Mouse (Mus musculus): ENCODE data around the gene Mrnip.

The Mrnip gene

DNA sequence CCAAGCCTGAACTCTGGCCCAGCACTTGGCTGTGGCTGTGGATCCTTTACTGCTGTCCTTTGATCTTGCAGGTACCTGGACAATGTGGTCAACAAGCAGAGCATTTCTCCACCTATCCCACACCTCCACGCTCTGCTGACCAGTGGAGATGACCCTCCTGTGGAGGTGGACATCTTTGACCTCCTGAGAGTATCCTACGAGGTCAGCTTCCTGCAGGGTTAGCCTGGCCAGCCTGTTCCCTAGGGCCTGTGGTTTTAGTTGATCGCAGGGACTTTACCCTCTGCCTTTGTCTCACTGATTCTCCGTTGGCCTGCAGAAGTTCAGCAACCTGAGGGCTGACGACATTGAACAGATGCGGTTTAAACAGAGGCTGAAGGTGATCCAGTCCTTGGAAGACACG lies 15.9 kb upstream of the Mrnip start:
- DNase-seq (ENCODE audit: extremely low read depth, low read depth) = no peak

DNA sequence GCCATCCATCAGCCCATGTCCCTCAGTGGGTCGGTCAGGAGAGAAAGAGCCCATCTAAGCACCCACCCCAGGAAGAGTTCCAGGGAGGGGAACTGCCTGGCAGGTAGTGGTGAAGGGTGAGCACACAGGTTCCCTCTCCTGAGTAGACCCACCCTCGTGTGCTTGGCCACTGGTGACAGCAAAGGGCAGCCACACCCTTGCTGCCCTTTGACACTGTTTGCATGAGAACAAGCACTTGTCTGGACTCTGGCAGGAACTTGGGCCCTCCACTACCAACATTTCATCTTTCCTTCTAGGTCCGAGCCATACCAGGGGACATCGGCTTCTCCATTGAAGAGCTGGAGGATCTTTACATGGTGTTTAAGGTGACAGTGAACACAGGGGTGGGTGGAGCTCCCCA lies 14.9 kb upstream of the Mrnip start:
- DNase-seq (ENCODE audit: extremely low read depth, low read depth) = no peak

DNA sequence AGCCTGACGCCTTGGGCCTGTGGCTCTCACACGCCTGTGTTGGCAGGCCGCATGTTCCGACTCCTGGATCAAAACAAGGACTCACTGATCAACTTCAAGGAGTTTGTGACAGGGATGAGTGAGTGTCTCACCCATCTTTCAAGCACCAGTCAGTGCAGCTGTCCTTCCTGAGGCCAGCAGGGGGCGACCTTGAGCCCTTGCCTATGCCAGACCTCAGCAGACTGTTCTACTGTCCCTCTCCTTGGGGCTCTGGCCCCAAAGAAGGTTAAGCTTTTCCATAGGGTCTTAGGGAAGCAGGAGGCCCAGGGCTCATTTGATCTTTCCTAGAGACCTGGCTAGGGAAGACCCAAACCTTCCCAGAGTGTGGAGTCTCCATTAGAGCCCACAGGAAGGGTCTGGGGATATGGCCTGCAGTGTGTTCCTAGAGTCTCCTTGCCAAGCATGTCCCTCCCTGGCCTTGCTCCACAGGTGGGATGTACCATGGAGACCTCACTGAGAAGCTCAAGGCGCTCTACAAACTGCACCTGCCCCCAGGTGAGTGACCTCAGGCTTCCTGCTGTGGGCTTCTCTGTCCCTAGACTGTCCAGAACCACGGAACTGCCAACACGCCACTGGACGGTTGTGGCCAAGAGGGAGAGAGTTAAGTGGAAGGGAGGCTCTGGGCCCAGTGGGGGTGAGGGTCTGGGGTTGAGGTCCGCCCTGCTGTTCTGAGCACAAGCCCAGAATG lies 12.5 kb upstream of the Mrnip start:
- DNase-seq (ENCODE audit: extremely low read depth, low read depth) = peak; percentile 15

DNA sequence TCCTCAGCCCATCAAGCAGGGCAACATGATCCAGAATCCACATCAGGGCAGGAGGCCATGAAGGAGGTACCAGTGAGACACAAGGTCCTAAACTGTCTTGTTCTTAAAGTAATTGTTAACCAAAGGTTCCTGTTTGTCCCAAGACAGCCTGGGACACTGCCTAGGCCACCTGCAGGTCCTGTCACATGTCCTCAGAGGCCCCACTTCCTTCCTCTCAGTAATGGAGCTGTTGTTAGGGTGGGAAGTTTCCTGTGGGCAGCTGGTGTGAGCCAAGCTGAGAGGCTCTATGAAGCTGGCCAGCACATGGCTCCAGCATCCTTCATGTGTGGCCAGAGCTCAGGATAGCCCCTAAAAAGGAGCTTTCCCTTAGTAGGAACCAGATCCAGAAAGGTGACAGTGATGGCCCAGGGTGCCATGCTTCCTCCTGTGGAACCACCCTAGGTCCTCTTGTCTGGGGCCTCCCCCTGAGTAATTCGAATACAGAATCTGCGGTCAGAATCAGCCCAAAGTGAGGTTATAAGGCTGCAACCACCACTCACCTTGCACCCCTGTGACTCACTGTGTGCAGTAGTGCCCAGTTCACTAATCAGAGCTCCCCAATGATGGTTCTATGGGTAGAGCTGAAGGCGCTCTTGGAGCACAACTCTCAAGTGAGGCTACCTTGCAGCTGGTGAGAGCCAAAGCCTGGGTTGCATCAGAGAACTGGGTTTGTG lies 11.8 kb upstream of the Mrnip start:
- no peak for DNase-seq (ENCODE audit: extremely low read depth, low read depth)

DNA sequence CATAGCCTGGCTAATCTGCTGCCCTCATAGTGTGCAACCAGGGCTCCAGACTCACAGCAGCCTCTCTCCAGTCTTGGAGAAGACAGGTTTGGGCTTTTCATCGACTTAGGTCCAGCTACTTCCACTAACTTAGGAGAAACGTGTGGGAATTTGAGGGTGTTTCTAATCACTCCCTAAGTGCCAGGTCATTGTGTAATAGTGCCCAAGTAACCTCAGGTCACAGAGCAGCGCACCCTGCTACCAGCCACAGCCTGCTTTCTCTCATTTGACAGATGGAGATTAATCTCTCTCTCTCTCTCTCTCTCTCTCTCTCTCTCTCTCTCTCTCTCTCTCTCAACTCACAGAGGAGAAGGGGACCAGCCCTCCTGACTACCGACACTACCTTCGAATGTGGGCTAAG lies 5.9 kb upstream of the Mrnip start:
- DNase-seq (ENCODE audit: extremely low read depth, low read depth) = no peak

DNA sequence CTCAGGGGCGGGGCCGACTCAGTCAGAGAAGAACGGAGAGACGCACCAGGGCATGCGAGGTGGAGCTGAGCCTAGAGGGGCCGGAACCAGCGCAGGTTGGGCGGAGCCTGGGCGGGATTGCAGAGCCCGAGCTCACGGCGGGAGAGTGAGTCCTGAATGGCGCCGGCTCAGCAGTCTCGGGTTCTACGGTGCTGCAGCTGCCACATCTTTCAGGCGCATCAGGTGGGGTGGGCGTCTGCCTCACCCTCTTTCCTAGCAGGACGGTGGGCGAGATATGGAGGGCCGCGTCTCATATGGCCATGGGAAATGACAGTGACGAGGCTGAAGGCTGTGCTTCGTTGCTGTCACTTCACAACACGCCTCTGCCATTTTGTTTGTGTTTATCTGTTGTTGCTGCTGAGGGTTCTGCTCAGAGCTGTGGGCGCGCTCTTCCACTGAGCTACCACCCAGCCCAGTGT lies 515 bp downstream of the Mrnip start:
- peak; percentile 92 for DNase-seq (ENCODE audit: extremely low read depth, low read depth)

DNA sequence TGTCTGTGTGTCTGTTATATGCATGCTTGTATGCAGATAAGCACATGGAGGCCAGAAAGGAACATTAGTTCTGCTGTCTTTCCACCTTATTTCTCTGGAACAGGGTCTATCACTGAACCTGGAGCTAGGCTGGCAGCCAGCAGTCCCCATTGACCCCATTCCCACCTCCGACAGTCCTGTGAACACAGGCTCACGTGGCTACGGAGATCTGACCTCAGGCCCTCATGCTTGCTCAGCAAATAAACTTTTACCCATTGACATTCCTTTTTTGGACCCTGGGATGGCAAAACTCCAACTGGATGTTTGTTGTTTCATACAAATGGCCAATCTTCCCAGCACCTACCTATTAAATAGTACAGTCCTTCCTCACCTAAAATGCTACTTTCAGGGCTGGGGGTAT lies 2.1 kb downstream of the Mrnip start:
- no peak for DNase-seq (ENCODE audit: extremely low read depth, low read depth)

DNA sequence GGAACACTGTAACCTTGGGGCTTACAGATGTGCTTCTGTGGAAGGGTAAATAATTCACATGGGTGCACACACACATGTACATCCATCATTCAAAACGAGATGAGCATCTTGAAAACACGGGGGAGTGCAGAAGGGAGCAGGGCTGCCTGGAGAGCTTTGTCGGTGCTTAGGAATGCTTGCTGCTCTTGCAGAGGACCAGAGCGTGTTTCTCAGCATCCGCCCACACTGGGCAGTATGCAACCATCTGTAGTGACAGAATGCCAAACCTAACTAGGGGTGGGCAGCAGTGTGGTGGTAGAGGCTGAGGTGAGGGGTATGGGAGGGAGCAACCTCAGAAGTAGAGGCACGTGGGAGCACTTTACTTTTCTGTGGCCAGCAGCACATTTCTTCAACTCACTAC lies 2.9 kb downstream of the Mrnip start:
- no peak for DNase-seq (ENCODE audit: extremely low read depth, low read depth)

DNA sequence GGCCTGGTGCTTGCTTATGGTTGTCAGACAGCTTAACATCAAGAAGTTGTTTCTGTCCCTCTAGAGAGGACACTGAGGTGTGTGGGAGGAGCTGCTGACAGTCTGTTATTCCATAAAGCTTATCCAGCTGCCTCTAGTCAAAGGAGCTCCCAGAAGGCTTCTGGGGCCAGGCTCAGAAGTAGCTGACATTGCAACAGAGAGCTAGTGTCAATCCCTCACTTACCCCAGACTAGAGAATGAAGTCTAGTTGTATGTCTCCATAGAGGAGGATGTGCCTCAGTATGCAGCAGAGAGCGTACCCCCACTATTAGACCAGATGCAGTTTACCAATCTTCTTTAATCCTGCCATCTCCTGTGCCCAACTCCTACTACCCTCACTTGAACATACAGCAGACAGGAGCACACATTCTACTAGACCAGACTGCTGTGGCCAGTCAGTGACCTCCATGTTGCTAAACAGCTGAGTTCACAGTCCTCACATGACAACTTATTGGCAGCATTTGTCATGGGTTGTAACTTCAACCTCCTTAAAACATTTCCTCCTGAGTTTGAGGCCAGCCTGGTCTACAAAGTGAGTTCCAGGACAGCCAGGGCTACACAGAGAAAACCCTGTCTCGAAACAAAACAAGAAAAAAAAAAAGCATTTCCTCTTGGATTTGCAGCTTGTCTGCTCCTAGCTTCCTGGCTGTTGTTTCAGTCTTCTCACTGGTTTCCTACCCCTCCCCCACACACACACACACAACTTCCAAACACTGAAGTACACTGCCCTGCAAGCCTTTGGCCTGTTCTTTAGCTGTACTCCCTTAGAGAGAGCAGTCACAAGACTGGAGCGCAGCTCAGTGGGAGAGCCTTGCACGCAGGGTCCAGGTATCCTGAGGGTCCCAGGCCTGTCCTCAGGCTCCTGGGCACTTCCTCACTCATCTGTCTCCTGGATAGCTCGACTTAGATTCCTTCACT lies 4.6 kb downstream of the Mrnip start:
- DNase-seq (ENCODE audit: extremely low read depth, low read depth) = no peak

DNA sequence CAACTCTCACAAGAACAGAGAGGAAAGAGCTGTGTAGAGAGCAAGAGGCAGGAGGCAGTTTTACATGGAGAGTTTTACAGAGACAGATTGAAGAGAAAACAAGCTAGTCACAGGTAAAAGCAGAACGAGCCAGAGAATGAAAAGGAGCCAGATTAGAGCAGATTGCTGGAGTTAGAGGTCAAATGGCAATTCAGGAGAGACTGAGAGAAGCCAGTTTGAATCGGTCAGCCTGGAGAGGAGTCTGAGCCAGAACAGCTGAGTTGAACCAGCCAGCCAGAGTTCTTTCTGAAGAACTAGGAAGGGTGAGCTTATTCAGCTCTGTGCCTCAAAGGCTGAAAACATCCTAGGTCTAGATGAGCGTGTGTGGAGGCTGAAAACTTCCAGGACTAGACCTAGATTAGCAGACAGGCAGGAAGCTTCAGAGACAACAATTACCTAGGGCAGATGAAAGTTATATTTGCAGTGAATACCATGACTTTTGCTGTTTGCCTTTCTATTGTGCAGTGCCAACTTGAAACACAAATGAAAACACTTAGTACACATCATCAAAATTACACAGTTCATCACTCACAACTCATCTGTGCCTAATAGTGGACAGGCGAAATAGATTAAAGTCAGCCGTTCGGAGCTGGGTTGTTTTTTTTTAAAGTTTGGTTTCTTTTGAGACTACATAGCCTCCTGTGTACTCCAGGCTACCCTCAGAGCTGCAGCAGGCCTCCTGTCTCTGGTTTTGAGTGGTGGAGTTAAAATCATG lies 6.4 kb downstream of the Mrnip start:
- no peak for DNase-seq (ENCODE audit: extremely low read depth, low read depth)

DNA sequence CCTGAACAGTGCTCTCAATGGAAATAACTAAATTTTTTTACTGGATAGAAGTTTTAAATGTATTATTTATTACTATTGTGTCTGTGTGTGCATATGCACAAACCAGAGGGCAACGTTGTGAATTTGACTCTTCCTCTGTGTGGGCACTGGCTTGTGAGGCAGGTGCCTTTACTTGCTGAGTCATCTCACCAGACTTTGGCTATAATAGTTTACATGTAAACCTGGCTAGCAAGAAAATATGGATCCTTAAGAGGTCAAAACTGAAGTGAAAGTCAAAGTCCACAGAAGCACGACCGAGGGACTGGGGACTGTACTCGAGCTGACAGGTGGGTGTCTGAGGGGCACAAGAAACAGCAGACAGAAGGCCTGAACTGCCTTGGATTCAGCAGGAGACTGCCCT lies 8.5 kb downstream of the Mrnip start:
- DNase-seq (ENCODE audit: extremely low read depth, low read depth) = no peak

DNA sequence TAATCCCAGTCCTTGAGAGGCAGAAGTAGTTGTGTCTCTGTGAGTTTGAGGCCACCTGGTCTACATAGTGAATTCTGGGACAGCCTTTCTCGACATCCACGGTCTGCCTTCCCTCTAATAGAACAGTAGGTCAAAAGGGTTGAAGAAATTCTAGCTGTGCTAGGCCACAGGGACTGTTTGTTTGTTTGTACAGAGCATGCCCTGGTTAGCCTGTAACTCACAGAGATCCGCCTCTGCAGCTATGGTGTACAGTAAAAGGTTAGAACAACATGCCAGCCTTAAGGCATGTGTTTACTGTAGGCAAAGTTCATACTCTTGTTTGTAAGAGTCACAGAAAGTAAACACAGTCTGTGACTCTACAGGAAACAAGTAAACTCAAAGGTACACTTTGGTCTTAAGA lies 10.5 kb downstream of the Mrnip start:
- DNase-seq (ENCODE audit: extremely low read depth, low read depth) = no peak

DNA sequence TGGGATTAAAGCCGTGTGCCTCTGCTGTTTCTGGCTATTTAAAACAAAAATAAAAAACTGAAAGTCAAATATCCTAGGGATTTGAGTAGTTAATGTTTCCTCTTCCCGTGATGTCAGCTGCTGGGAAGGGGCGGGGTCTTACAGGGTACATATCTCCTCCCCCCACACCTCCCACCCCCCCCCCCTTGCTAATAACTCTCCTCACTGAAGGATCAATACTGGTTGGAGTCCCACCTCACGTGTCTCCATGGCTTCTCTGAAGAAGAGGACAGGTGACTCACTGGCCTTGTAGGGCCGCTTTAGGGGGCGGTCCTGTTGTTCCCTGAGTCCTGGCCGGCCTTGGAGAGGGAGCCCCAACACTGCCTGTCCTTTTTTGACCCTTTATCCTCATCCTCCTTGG lies 14.4 kb downstream of the Mrnip start:
- DNase-seq (ENCODE audit: extremely low read depth, low read depth) = no peak

DNA sequence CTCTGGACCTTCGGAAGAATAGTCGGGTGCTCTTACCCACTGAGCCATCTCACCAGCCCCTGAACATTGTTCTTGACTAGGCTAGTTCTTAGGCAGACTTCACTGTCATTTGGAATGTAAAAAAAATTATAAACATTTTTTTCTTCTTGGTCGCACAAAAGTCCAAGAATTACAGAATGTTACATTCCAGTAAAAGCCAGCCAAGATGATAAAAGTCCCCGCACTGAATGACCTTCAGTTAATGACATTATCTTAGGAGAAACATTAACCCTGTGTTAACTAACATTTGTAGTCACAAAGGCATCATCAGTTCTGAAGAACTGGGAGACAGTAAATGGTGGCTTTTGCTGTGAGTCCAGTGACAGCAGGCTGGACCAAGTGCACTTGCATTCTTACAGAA lies 16.1 kb downstream of the Mrnip start:
- DNase-seq (ENCODE audit: extremely low read depth, low read depth) = no peak

DNA sequence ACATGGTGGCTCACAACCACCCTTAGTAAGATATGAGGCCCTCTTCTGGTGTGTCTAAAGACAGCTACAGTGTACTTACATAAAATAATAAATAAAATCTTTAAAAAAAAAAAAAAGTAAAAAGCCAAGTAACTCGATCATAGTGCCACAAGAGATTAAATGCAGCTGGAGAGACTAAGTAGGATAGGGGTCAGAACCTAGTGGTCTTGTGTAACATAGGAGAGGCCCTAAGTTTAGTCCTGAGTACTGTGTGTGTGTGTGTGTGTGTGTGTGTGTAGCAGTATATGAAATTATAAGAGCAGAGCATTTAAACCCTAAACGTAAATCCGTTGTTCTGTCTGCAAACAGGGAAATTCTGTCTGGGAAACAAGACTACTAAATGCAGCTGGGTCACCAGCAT lies 18.0 kb downstream of the Mrnip start:
- DNase-seq (ENCODE audit: extremely low read depth, low read depth) = no peak

DNA sequence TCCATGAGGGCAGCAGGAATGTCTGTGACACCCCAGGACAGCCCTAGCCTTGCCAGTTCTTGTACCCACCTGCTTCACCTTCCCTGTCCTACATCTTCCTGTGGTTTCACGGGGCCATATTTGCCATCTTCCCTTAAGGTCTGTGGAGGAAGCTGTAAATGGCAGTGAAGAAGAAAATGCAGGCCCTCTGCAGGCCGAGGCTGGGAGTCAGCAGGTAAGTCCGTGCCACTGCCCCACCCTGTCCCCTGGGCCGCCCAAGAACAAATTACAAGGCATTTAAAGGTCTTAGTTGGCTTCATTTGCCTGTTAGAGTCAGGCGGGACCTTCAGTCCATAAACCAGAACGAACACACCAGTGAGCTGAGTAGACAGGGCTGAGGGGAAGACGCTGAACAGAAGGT lies 19.8 kb downstream of the Mrnip start:
- DNase-seq (ENCODE audit: extremely low read depth, low read depth) = no peak

DNA sequence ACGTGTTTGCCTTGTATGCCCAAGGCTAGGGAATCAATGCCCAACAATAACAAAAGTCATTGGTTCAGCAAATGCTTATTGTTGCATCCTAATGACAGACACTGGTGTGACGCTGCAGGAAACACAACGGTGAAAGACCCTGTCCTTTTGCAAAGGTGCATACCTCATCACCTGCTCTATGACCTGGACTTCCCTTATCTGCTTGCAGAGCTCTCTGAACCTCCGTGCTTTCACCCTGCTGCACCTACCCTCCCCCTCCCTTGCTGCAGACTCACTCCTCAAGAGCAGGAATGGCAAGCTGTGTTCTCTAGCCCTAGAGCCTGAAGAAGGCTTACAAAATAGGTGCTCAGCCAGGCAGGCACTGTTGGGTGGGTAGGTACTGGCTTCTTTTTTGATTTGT lies 20.5 kb downstream of the Mrnip start:
- DNase-seq (ENCODE audit: extremely low read depth, low read depth) = no peak

DNA sequence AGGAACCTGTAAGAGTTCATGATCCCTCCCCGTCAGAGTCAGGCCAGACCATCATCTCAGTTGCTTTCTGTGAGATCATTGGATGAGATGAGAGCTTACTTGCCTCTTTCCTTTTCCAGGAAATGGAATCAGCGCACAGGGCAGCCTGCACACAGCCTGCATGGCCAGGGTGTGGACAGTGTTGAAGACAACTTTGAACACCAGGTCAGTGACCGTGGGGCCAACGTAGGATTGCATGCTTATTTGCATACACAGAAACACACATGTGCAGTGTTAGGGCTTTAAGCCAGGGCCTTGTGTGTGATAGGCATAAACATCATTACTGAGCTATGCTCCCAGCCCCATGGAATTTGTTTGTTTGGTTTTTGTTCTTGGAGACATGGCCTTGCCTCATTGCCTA lies 23.3 kb downstream of the Mrnip start:
- no peak for DNase-seq (ENCODE audit: extremely low read depth, low read depth)

DNA sequence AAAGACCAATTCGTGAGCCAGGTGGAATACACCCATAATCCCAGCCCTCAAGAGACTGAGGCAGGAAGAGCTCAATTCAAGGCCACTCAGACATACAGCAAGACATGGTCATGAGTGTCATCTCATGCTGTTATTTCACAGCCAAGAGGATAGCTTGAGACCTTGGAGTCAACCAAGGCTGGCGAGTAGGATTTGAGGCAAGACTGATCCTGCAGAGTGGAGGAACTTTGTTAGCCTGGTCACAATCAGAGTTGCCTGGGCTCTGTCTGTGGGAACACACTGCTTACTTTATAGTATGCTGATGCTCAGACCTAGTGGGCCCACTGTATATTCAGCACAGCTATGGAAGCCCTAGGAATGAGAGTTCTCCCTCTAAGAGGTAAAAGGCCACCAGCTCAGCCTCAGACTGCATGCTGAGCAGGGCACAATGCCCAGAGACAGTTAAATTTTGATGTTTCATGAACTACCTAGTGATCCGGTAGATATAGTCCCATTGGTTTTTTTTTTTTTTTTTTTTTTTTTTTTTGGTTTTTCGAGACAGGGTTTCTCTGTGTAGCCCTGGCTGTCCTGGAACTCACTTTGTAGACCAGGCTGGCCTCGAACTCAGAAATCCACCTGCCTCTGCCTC lies 24.1 kb downstream of the Mrnip start:
- DNase-seq (ENCODE audit: extremely low read depth, low read depth) = no peak

DNA sequence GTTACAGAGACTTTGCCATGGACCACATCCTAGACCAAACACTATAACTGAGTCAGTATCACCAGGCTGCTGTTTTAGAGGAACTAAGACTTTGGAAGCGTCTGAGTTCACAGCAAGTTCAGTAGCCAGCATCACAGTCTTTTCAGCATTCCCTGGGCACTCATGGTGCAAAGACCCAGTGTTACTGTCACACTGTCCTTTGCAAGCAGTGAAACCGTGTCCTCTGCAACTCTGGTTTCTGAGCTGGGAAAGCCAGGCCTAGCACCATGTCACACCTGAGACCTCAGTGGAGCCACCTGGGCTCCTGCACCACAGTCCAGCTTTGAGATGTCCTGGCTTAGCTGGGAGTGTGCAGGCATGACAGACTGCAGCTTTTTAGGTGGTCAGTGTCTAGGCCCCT lies 24.7 kb downstream of the Mrnip start:
- DNase-seq (ENCODE audit: extremely low read depth, low read depth) = no peak

DNA sequence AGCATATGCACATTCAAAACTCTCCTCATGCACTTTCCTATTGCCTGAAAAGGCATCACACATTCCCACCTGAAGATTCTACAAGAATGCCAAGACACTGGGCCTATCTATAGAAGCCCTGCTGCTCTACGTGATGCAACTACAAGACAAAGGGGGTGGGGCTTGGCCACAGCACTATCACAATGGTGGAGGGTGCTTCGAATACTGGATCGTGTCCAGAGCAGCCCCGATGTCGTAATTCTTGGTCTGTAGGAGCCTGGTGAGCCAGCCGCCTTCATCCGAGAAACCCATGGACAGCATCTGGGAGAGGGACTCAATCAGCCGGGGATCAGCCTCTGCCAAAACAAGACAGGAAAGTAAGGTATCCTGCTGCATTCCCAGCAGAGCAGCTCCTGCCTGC lies 26.4 kb downstream of the Mrnip start:
- no peak for DNase-seq (ENCODE audit: extremely low read depth, low read depth)
